Mouse (Mus musculus): ENCODE measurements around the gene Zfp280b.
A peak's percentile ranks its signal among the peaks of the same experiment; 100 is the strongest.
"Not testable (repeated sequence)": the region's sequence is repeated elsewhere in the genome, so short reads cannot be mapped to it uniquely, and the experiment has no call there.

Zfp280b gene

DNA sequence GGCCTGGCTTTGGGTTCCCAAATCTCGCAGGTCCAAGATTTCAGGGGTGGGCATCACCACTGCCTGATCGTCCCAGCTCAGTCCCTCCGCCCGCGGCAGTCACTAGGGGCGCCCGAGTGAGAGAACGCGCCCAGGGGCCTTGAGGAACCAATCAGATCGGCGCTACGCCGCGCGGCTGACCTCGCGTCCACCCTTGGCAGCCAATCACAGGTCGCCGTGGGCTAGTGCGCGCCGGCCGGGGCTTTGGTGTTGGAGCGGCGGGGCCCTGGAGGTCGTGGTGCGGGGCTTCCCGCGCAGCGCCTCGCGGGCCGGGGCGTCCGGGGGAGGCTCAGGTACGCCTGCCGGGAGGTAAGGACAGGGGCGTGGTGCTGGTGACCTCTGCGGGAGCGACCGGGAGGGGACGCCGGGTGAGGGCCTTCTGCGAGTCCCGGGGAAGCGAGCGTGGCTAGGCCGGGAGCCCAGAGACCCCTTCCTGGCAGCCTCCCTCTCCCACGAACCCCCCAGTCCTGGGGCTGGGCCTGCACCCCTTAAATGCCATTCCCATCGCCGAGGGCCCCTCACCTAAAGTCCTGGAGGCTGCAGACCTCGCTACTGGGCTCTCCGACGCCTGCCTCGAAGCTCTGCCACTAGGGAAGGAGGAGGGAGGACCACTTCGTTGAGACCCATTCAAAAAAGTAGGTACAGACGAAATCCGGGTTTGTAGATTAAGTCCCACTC lies at the start of gene Zfp280b:
Gene Zfp280b, plus strand, starts transcription at position 249 of the 717 bp plus-strand sequence.
- DNase-seq (ENCODE audit: low spot score) = peak; percentile 93

DNA sequence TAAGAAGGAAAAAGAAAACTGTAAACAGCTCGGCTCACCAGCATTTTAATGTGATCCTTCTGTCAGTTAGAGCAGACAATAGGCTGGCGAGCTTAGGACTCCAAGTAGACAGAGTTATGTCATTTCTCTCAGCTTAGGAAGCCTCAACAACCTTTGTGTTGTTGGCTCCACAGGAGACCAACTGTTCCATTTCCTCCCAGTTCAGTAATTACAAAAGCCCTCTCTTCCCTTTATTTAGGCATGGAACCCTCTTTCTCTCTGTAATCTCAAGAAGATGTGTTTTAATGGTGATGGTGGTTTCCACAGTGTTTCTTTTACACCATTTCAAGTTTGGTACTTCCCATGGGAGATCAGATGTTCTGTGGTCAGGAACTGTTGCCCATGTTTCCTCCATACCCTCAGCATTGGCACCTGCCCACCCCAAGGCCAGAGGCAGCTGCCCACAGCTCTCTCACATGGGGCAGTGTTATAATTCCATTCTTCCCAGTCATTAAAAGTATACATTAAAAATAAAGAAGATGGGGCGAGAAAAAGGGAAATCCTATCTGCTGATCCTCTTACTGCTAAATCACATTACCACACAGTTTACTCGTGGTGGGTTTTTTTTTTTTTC lies 41.9 kb upstream of the Zfp280b start:
- no peak for DNase-seq (ENCODE audit: low spot score)

DNA sequence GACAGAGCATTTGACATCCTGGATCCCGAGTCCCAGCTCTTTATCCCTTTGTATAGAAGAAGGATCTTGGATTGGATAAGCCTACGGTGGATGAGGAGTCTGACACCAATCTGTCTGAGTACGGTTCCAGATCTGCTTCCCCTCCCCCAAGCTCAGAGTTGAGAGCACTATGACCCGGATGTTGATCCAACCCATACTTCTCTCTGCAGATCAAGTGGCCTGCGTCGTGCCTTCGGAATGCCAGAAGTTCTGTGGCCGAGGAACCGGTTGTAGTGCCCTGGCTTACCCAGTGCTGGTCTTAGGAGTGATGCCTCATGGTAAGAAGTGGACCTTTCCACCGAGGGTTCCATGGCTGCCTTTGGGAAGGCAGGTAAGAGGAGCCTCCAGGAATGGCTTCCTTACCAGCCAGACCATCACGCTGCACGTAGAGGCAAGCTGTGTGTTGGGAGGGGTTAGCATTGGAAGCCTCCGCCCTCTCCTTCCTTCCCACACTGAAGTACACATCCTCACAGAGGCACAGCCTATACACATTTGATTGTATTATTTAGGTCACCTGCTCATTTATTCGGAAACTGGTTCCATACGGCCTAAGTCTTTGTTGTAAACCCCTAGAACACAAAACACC lies 38.7 kb upstream of the Zfp280b start:
- no peak for DNase-seq (ENCODE audit: low spot score)

DNA sequence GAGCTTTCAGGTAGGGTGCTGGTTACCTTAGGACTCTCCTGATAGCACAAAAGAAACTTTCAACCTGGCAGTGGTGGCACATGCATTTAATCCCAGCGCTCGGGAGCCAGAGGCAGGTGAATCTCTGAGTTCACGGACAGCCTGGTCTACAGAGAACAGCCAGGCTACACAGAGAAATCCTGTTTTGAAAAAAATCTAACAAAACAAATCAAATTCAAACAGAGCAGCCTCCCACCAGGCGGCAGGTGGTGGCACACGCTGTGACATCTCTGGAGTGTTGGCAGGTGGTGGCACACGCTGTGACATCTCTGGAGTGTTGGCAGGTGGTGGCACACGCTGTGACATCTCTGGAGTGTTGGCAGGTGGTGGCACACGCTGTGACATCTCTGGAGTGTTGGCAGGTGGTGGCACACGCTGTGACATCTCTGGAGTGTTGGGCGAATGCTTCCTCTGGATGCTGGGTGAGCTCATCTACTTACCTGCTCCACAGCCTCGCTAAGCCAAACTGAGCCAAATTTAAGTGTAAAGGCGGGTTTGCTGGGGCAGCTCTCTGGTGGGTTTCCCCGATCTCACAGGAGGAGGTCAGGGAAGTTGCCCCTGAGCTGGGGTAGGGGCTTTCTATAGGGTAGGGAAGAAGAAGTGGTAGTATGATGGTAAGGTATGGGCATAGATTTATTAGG lies 37.8 kb upstream of the Zfp280b start:
- DNase-seq (ENCODE audit: low spot score) = not testable (repeated sequence)

DNA sequence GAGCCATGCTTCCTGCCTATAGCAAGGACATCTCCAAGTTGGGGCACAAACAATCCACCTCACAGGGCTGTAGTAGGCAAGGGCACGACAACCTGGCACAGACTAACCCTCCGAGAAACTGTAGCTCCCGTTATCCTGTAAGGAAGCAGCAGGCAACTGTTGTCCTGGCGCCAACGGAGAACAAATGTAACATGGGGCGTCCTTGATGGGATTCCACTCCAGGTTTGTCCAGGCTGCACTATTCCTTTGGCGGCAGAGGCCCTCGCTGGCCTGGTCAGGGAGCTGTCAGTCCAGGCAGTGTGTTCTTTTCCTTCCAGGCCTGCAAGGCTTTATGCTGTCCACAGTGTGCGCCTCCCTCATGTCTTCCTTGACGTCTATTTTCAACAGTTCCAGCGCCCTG lies 37.0 kb upstream of the Zfp280b start:
- no peak for DNase-seq (ENCODE audit: low spot score)

DNA sequence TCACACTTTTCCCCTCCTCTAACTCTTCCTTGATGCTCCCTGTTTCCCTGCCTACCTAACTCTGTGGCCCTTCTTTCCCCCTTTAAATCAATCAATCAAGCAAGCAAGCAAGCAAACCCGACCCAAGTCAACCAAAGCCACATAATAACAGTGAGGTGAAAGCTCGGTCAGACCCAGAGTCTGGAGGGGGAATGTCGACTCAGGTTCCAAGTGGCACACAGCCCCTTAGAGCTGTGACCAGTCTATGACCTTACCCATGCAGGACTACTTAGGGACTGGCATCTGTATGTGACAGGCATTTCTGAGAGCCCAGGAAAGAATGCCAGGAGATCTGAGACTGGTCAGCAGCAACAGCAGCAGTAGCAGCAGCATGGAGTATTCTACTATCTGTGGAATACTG lies 36.1 kb upstream of the Zfp280b start:
- DNase-seq (ENCODE audit: low spot score) = no peak

DNA sequence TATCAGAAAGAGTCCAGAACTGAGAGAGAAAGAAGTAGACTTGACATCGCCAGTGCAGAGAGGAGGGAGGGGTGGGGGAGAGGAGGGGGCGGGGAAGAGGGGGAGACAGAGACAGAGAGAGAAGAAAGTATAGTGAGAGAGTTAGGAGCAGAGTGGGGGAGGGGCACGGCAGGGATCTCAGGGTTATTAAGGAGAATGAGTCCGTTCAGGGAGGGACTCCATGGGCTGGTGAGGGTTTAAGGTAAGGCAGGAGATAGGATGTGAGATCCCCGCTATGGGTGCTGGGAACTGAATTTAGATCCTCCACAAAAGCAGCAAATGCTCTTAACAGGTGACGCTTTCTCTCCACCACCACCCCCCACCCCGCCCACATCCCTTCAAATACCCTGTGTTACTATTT lies 31.3 kb upstream of the Zfp280b start:
- no peak for DNase-seq (ENCODE audit: low spot score)

DNA sequence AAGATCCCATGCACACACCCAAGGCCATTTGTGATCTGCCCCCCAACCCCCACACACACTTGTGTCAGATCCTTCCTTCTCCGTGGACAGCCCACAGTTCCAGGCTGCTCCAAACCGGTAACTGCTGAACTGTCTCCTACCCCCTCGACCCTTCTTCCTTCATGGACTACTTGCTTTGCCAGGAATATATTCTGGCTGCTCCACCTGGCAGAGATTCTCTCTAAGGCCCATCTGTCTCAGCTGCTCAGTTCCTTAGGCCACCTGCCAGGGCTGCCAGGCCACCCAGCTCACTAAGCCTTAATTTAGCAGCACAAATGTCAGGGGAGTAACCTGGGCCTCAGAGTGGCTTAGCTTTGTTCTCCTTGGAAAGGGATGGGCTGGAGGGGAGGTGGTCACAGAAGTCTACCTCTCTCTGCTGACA lies 30.3 kb upstream of the Zfp280b start:
- no peak for DNase-seq (ENCODE audit: low spot score)

DNA sequence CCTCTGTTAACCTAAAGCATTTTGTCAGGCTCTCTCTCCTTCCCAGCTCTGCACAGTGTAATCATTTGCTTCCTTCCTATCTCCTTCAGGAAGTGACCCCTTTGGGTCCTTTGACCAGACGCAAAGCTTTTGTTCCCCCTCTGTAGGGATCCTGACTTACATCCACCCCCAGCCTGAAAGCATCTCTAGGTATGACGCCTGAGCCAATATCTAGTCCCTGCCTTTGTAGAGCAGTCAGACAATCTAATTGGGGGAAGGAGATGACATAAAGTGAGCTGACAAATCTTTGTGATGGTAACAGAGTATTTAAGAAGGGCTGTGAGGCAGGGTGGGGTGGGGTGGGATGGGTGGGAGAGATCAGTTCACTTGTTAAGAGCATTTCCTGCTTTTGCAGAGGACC lies 29.8 kb upstream of the Zfp280b start:
- DNase-seq (ENCODE audit: low spot score) = no peak

DNA sequence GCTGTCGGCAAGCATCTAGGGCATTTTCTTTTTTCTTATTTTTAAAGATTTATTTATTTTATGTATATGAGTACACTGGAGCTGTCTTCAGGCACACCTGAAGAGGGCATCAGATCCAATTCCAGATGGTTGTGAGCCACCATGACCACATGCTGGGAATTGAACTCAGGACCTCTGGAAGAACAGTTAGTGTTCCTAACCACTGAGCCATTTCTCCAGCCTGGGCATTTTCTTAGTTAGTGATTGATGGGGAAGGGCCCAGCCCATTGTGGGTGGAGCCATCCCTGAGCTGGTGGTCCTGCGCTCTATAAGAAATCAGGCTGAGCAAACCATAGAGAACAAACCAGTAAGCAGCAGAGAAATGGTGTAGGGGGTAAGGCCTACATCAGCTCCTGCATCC lies 29.2 kb upstream of the Zfp280b start:
- no peak for DNase-seq (ENCODE audit: low spot score)

DNA sequence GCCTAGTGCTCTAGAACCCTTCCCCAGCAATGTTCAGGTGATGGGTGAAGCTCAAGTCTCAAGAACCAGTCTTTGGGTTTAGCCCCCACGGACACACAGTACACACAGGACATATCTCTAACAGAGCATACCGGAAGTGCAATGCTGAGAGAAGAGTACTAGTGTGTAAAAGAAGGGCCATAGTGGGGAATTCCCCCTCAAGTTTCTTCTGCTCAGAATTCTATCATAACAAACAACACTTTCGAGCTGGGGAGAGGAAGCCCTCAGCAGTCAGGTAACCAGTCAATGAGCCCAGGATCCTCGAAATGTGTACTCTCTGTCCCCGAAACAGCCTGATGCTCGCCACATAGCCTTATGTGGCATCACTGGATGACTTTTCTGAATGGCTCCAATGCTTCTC lies 26.1 kb upstream of the Zfp280b start:
- DNase-seq (ENCODE audit: low spot score) = no peak

DNA sequence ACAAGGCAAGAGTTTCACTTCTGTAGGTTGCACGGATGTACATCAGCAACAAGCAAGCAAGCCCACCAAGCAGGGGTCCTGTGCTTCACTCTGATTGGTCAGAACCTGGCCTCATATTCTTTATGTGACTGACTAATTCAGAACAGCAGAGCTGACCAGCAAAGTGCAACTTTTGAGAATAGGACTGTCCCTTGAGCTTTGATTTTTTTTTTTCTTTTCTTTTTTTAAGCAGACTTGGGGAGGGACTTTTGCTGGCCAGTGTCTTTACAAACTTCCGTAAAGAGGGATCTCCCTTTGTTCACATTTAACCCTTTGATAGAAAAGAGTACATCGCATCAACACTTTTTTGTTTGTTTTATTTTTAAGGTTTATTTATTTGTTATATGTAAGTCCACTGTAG lies 22.6 kb upstream of the Zfp280b start:
- no peak for DNase-seq (ENCODE audit: low spot score)

DNA sequence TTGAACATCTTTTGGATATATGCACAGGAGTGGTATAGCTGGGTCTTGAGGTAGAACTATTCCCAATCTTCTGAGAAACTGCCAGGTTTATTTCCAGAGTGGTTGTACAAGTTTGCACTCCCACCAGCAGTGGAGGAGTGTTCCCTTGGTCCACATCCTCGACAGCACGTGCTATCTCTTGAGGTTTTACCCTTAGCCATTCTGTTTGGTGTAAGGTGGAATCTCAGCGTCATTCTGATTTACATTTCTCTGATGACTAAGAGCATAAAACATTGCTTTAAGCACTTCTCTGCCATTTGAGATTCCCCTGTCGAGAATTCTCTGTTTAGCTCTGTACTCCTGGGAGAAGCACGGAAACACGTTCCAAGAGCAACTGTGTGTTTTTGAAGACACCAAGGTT lies 19.5 kb upstream of the Zfp280b start:
- DNase-seq (ENCODE audit: low spot score) = no peak

DNA sequence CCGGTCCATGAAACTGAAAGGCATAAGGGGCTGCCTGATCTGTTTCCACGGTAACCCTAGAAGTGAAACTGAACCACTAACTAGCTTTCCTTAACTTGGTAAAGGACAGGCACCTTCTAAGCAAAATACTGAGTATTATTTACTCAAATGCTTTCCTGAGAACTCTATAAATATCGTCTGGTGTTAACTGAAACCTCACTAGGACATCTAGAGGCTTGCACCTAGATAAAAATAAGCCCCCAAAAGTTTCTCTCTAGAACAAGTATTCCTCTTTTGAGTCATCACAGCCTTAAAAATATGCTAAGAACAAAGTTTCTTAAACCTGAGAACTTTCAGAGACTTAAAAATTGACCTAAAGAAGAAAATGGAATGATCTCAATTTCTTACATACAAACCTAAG lies 15.6 kb upstream of the Zfp280b start:
- no peak for DNase-seq (ENCODE audit: low spot score)

DNA sequence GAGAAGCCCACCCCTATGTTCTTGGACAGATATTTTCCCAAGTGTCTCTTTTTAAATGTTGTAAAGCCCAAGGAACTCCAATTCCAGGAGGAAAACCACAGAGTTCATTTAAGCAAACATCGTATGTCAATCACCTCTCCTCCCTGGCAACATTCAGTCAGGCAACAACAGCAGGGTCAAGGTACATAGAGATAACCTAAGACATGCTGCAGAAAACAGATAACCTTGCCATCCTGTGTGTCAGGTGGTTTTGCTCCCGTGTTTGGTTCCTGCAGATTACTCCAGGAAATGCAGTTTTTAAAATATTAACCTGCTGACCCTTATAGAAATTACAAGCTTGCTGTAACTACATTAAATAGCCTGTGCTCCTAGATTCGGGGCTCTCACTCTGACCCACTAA lies 10.7 kb upstream of the Zfp280b start:
- DNase-seq (ENCODE audit: low spot score) = no peak

DNA sequence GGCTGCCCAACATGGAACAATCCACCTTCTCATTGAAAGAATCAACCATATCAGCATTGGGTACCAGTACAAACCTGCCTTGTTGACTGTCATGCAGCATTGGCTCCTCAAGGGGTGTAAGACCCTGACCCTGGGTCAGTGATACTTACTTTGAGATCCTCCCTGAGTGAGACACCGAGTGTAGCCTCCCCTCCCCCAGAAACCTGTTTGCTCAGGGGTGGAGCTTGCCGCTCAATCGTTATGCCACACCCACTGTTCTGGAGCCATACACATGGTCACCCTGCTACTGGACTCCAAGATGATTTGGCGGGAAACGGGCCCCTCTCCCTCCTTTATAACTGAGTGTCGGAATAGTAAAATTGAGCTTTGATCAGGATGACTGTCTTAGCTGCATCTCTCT lies 8.5 kb upstream of the Zfp280b start:
- no peak for DNase-seq (ENCODE audit: low spot score)

DNA sequence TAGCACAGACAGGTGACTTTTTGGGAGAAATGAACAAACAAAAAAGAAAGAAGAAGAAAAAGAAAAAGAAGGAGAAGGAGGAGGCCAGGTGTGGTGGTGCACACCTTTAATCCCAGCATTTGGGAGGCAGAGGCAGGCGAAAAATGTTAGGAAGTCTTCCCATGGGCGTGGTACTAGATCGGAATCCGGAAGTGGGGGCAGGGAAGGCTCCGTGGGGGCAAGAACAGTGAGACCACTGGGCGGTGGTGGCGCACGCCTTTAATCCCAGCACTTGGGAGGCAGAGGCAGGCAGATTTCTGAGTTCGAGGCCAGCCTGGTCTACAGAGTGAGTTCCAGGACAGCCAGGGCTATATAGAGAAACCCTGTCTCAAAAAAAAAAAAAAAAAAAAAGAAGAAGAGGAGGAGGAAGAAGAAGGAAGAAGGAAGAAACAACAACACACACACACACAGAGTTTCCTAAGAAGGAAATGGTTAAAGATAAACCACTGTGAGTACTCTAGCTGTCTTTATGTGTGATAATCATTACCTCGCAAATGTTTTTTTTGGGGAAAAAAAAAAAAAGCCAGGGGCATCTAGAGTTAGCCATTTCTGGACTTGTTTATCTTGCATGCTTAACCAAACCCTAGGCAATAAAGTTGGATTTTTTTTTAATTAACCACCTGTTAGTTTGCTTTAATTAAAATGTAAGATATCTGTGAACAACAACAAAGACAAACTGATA lies 6.8 kb upstream of the Zfp280b start:
- DNase-seq (ENCODE audit: low spot score) = no peak

DNA sequence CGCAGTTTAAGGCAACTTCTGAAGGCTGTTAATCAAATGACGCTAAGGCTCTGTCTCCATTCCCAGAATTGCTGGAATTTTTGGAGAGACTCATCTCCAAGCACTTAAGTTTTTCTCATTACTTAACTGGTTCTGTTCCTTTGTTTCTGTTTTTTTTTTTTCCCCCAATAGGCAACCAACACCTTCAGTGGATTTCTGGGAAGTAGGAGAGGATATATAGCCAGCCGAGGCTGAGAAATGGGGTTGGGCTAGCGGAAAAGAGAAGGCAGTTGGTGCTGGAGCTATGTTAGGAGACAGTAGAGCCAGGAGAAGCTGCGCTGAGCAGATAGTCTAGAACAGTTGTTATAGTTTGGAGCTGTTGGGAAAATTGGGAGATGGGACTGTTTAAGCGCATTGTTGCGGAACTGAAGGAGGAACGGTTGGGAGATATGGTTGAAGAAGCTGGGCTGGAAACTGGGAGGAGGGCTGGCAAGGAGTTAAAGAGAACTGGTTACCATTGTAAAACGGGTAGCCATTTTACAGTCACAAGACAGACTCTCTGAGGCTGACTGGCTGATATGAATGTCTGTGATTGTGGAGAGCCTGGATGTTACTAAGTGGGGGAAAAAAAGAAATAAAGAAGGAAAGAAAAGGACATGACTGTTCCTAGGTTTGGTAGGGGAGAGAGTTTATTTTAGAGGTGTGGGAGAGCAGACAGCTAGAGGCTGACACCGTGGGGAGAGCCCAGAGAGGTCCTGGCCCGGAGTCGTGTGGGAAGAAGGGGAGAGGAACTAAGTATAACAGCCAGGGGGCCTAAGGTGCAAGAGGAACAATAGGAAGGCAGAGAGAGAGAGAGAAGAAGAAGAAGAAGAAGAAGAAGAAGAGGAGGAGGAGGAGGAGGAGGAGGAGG lies 5.1 kb upstream of the Zfp280b start:
- DNase-seq (ENCODE audit: low spot score) = no peak

DNA sequence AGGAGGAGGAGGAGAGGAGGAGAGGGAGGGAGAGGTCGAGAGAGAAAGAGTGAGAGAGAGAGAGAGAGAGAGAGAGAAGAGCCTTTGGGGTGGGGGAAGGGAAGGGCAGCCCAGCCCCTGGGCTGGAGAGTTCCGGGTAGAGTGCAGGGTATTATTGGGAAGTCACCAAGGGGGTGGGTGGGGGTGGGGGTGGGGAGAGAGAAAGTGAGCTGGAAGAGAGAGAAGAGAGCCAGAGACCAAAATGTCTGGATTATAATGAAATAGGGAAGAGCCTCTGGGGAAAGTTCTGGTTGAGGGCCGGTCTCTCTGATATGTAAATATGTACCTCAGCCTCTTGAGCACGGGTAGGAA lies 4.5 kb upstream of the Zfp280b start:
- DNase-seq (ENCODE audit: low spot score) = no peak

DNA sequence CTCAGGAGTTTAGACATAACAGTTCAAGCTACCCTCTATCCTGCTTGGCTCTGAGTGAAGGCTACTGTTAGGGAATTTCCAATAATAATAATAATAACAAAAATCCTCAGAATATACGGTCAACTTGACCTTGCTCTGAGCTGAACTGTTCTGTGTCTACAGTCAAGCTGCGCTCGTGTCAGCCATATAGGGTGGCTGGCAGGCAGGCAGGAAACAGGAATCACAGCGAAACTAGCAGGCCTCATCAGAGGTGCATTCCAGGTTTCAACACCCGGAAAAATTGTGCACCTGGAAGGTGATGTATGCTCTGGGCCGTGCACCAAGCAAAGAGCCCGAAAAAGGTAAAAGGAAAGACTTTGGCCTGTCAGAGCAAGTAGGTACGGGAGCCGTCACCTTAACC lies 4.1 kb upstream of the Zfp280b start:
- no peak for DNase-seq (ENCODE audit: low spot score)

DNA sequence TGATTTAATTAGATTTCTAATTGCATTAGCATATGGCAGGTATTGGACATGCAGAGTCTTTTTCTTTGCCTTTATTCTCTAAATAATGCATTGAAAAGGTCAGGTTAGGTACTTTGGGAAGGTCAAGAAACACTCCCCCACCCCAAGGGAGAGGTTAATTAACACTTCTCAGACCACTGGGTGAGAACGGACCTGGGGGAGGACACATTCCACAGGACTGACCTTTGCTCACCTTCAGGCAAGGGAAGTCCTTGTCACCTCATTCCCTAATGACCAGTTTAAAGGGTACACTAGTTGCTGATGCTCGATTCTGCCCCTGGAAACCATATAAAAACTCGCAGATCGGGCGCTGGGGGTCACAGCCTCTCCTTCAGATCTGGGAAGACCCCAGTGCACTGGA lies 3.2 kb upstream of the Zfp280b start:
- DNase-seq (ENCODE audit: low spot score) = no peak

DNA sequence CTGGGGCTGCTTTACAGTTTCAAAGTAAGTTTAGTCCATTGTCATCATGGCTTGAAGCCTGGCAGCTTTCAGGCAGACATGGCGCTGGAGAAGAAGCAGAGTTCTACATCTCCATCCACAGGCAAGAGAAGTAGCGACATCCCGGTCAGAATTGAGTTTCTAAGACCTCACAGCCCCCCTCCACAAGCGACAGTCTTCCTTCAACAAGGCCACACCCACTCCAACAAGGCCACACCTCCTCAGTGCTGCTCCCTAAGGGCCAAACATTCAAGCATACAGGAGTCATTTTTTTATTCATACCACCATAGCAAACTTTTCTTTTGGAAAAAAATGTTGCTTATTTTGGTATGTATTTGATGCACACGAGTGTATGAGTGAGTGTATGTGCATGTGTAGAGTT lies 2.0 kb upstream of the Zfp280b start:
- no peak for DNase-seq (ENCODE audit: low spot score)
